Mouse (Mus musculus): Measurements from ENCODE around the gene Nxph2.

The Nxph2 gene

GRCm38 (mm10) chr2:23320746-23321585 is at the start of gene Nxph2:
Gene Nxph2 (plus strand): TSS chr2:23321246.
- peak; percentile 2 for DNase-seq

- peak; percentile 12 for DNase-seq
Measured at GRCm38 (mm10) chr2:23290991-23291390, 30.1 kb upstream of the Nxph2 start.

GRCm38 (mm10) chr2:23314869-23315268 is 6.2 kb upstream of the Nxph2 start:
- no peak for DNase-seq

Measured in liver (tissue).